Mouse (Mus musculus) left cerebral cortex, adult 9 months (tissue): ENCODE results near the gene Prlhr.
A peak's percentile ranks its signal among the peaks of the same experiment; 100 is the strongest.

ENCODE experiments used
- DNase-seq, 2 experiments: peaks; one replicate each; pipeline ENCODE4 v3.0.0; 2022; ENCODE audit warnings: low spot score in 2 of 2

The Prlhr gene

DNA sequence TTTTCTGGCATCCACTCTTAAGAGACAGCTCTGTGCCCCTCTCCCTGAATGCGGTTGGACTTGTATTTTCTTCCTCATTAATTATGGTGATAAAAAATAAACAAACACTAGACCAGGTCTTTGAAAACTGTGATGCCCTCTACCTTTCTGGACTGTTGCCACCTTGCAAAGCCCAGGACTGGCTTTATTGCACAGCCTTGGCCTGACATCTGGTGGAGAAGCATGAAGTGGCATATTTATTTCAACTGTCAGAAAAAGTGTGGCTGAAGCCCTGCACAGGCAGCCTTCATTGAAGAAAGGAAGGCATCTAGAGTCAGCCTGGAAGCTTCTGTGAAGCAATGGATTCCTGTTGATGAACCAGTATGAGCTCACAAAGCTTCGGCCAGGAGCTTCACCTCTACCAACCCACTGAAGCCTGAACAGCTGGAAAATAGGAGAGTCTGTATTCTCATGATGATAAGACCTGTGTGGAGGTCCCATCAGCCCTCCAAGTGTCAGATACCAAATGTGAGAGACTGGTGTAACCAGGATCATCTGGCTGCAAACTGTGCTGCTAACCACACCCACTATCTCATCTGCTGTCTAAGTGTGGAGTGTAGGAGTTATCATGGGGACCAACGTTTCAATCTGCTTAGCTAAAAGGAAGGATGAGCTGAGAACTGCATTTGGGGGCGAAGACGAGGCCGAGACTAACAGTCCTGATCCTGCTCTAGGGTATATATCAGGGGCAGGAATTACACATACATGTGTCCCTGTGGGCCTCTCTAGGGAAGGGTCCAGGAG, 35.6 kb downstream of the Prlhr start:
- peak in 1 of 2 experiments; percentile 15 for DNase-seq

DNA sequence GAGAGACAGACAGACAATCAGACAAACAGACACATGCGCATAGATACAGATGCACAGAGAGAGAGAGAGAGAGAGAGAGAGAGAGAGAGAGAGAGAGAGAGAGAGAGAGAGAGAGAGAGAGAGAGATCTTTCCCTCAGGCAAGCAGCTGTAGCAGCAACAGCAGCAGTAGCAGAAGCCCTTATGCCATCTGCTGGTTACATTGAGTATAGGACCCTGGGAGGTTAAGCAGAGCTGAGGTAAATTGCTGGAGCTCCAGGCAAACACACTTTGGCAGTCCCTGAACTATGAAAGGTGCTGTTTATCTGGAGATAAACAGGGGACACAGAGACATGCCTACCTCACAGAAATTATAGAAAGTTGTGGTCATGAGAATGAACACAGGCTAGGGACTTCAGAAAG, 50.5 kb downstream of the Prlhr start:
- DNase-seq = peak in 1 of 2 experiments; percentile 40
